Mouse (Mus musculus): Measurements from ENCODE around the gene Ushbp1. TPM values are rescaled to one million over a fixed set of nuclear protein-coding genes. Genes with fewer than 3 reads are reported as not detected.

Gene Ushbp1
- total and polyA plus RNA-seq, 2 experiments from 2014 or later = 4.2 to 5.6 TPM

DNA sequence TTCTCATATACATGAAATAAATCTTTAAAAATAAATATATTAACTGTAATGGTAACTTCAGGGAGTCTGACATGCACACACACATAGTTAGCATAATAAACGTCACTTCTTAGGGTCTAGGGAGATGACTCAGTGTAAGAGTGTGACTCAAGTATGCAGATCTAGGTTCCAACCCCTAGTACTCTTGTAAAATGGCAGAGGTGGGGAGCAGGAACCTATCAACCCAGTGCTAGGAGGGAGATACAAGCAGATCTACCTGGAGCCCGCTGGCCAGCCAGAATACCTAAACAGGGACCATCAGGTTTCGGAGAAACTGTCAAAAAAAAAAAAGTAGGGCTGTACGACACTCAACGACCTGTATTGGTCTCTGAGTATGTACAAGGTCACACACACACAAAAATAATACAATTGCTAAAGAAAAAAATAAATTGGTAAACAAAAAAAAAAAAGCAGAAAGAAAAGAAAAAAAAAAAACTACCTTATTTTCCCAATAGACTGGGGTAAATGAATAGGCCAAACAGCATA, 24.8 kb downstream of the Ushbp1 start:
- DNase-seq (no peak), ATAC-seq (no peak)
- peaks cover 17% of the 10 kb centered on the region for H3K36me3 ChIP-seq (ENCODE audit: insufficient read depth)
- peaks cover 6% of the 10 kb centered on the region; the same call in 1 of the 2 replicates for H3K4me1 ChIP-seq (ENCODE audit: insufficient read depth)
- no peaks in the 10 kb centered on the region for H3K27me3 ChIP-seq (ENCODE audit: insufficient read depth, low read length)
- H3K27ac ChIP-seq (ENCODE audit: low read depth, low read length) = peak overlapping the region; percentile 80
- 24% methylated on average over 5 of the region's 5 CpGs for WGBS
- peak overlapping the region; percentile 51 for H3K9ac ChIP-seq
- no peaks in the 10 kb centered on the region for H3K9me3 ChIP-seq (ENCODE audit: low read length)
- no peak for TF ChIP-seq CTCF (IDR thresholded peaks at IDR 0.05; ENCODE audit: low read depth)
- H3K4me2 ChIP-seq (ENCODE audit: low read depth) = peak overlapping the region; percentile 41
- peak overlapping the region; percentile 61 for H3K4me3 ChIP-seq (ENCODE audit: low read depth, low read length)

DNA sequence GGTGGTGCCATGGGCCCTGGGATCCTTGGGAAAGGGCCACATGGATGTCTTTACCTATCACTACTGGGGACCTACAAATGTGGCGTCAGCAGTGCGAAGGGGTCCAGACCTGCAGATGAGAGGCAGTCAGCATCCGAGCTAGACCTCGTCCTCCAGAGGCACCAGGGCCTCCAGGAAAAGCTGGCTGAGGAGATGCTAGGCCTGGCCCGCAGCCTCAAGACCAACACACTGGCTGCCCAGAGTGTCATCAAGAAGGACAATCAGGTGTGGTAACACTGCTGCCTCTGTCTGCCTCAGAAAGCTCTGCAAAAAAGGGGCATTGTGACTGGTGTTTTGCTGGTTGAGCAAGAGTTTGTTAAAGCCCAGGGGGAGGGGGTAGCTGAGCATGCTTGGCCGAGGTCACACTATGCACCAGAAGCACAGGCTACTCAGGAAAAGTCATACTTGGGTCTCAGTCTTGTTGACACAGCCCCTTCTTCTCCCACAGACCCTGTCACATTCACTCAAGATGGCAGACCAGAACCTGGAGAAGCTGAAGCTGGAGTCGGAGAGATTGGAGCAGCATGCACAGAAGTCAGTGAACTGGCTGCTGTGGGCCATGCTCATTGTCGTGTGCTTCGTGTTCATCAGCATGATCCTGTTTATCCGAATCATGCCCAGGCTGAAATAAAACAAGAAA, 26.4 kb downstream of the Ushbp1 start:
- no peaks in the 10 kb centered on the region for H3K9me3 ChIP-seq (ENCODE audit: low read length)
- DNase-seq (no peak), ATAC-seq (no peak)
- peaks cover 17% of the 10 kb centered on the region for H3K36me3 ChIP-seq (ENCODE audit: insufficient read depth)
- peaks cover 6% of the 10 kb centered on the region; the same call in 1 of the 2 replicates for H3K4me1 ChIP-seq (ENCODE audit: insufficient read depth)
- H3K27ac ChIP-seq (ENCODE audit: low read depth, low read length) = no peak overlapping the region
- no peak overlapping the region for H3K4me2 ChIP-seq (ENCODE audit: low read depth)
- no peak overlapping the region for H3K9ac ChIP-seq
- H3K4me3 ChIP-seq (ENCODE audit: low read depth, low read length) = no peak overlapping the region
- no peaks in the 10 kb centered on the region for H3K27me3 ChIP-seq (ENCODE audit: insufficient read depth, low read length)
- no peak for TF ChIP-seq CTCF (IDR thresholded peaks at IDR 0.05; ENCODE audit: low read depth)
- WGBS = 93% methylated on average over 10 of the region's 10 CpGs

DNA sequence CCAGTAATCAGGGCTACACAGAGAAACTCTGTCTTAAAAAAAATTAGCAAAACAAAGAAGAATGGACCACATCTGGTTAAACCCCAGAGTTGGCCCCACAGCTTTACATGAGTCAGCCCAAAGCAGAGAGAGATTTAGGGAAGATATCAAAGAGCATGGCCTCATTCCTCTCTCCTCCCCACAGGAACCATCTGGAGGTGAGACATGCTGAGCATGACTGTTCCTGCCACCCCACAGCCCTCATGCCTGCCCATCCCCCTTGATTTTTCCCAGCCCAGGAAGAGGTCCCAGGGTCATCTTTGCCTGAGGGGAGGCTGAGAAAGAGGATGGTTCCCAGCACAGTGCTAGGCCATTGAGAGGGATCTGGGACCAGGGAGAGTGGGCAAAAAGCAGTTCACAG, 27.2 kb downstream of the Ushbp1 start:
- DNase-seq = no peak
- no peak overlapping the region for H3K27ac ChIP-seq (ENCODE audit: low read depth, low read length)
- H3K4me2 ChIP-seq (ENCODE audit: low read depth) = no peak overlapping the region
- H3K4me1 ChIP-seq (ENCODE audit: insufficient read depth) = peaks cover 6% of the 10 kb centered on the region; the same call in 1 of the 2 replicates
- no peak overlapping the region for H3K9ac ChIP-seq
- no peaks in the 10 kb centered on the region for H3K9me3 ChIP-seq (ENCODE audit: low read length)
- no peak for TF ChIP-seq CTCF (IDR thresholded peaks at IDR 0.05; ENCODE audit: low read depth)
- no peak for ATAC-seq
- peaks cover 13% of the 10 kb centered on the region for H3K36me3 ChIP-seq (ENCODE audit: insufficient read depth)
- no peaks in the 10 kb centered on the region for H3K27me3 ChIP-seq (ENCODE audit: insufficient read depth, low read length)
- H3K4me3 ChIP-seq (ENCODE audit: low read depth, low read length) = no peak overlapping the region

DNA sequence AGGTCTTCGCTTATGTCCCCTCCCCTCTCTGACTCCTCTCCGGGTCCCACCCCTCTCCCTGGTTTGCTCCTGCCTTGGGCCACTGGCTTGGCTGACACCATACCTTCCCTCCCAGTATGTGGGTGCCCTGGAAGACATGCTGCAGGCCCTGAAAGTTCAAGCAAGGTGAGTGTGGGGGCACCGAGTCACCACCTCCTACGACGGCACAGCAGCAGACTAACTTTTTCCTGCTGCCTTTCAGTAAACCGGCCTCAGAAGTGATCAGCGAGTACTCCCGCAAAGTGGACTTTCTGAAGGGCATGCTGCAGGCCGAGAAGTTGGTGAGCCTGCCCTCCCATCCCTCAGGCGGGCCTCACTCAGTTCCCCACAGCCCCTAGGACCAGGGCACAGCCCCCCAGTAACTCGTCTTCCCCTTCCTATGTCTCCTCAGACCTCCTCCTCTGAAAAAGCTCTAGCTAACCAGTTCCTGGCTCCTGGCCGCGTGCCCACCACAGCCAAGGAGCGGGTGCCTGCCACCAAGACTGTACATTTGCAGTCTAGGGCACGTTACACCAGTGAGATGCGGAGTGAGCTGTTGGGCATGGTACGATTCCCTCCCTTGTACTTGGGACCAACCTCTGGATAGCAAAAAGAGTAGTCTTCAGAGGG, 27.9 kb downstream of the Ushbp1 start:
- H3K4me3 ChIP-seq (ENCODE audit: low read depth, low read length) = peak overlapping the region; percentile 59
- ATAC-seq = no peak
- H3K36me3 ChIP-seq (ENCODE audit: insufficient read depth) = peaks cover 13% of the 10 kb centered on the region
- no peaks in the 10 kb centered on the region for H3K9me3 ChIP-seq (ENCODE audit: low read length)
- TF ChIP-seq CTCF (IDR thresholded peaks at IDR 0.05; ENCODE audit: low read depth) = no peak
- H3K4me1 ChIP-seq (ENCODE audit: insufficient read depth) = peaks cover 6% of the 10 kb centered on the region; the same call in 1 of the 2 replicates
- no peak for DNase-seq
- H3K9ac ChIP-seq = peak overlapping the region; percentile 67
- WGBS = 48% methylated on average over 17 of the region's 17 CpGs
- peak overlapping the region; percentile 89 for H3K4me2 ChIP-seq (ENCODE audit: low read depth)
- H3K27ac ChIP-seq (ENCODE audit: low read depth, low read length) = peak overlapping the region; percentile 90
- no peaks in the 10 kb centered on the region for H3K27me3 ChIP-seq (ENCODE audit: insufficient read depth, low read length)

DNA sequence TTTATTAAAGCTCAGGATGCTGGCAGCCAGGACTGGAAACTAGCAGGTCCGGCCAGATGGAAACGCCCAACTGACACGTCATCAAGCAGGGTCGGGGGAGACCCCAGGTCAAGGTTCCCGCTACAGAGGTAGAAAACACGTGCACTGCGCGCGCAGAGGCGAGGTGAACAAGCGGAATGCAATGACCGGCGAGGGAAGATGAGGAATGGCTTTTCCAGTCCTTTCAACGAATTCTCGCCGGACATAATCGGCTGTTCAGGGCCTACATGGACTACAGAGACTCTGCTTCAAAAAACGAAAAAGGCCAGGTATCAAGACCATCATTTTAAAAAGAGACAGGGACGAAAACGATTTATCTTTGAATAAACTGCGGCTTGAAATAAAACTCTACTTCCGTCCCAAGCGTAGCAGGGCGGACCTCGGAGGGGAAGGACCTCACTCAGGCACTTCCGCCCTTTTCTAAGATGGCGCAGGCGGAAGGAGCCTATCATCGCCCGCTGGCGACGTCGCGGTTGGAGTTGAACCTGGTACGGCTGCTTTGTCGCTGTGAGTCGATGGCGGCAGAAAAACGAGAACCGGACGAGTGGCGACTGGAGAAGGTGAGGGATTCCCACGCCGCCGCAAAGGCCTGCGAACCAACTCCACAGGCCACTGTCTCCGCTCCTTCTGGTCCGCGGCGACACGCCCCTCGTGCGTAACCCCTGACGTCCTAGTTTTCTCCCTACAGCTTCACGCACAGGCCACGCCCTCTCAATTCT, 28.7 kb downstream of the Ushbp1 start, which contains the start of gene Use1:
TSS of gene Use1 (plus strand) at position 78 of the 758 bp plus-strand sequence.
- H3K27ac ChIP-seq (ENCODE audit: low read depth, low read length) = peak within 1 kb of the TSS; percentile 90
- WGBS = under 1% methylated on average over 56 of the region's 56 CpGs
- H3K4me1 ChIP-seq (ENCODE audit: insufficient read depth) = peaks cover 6% of the 10 kb centered on the region; the same call in 1 of the 2 replicates
- TF ChIP-seq CTCF (IDR thresholded peaks at IDR 0.05; ENCODE audit: low read depth) = no peak
- ATAC-seq (peak; percentile 83), DNase-seq (peak; percentile 95)
- no peaks in the 10 kb centered on the region for H3K9me3 ChIP-seq (ENCODE audit: low read length)
- H3K36me3 ChIP-seq (ENCODE audit: insufficient read depth) = peaks cover 13% of the 10 kb centered on the region
- H3K9ac ChIP-seq = peak within 1 kb of the TSS; percentile 67
- peak within 1 kb of the TSS; percentile 89 for H3K4me2 ChIP-seq (ENCODE audit: low read depth)
- H3K4me3 ChIP-seq (ENCODE audit: low read depth, low read length) = peak within 1 kb of the TSS; percentile 59
- H3K27me3 ChIP-seq (ENCODE audit: insufficient read depth, low read length) = no peaks in the 10 kb centered on the region

DNA sequence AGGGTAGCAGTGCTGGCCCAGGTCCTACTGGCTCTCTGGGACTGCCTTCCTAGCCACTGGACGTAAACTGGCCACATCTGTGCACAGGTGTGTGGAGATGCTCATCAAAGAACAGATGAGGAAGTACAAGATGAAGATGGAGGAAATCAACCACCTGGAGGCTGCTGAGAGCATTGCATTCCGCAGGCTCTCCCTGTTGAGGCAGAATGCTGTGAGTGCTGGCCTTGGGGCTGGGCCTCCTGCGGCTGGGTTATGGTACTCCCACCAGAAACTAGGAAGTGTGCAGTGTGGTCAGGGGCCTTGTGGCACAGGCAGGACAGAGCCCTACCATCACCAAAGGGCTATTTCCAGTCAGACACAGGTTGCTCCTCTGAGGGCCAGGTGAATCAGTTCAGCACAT, 37.6 kb downstream of the Ushbp1 start:
- Histone ChIP-seq H3K9ac (no peak overlapping the region), H3K27ac (ENCODE audit: low read depth, low read length) (no peak overlapping the region), H3K4me2 (ENCODE audit: low read depth) (no peak overlapping the region), H3K4me1 (ENCODE audit: insufficient read depth) (no peaks in the 10 kb centered on the region), H3K27me3 (ENCODE audit: insufficient read depth, low read length) (no peaks in the 10 kb centered on the region), H3K36me3 (ENCODE audit: insufficient read depth) (peaks cover 78% of the 10 kb centered on the region), H3K4me3 (ENCODE audit: low read depth, low read length) (no peak overlapping the region), H3K9me3 (ENCODE audit: low read length) (no peaks in the 10 kb centered on the region)
- no peak for ATAC-seq
- DNase-seq = no peak
- 0 out of 2 replicates have a peak, but pooled peaks have one; percentile 21 for TF ChIP-seq CTCF (IDR thresholded peaks at IDR 0.05; ENCODE audit: low read depth)
- 91% methylated on average over 3 of the region's 3 CpGs for WGBS
